Mouse (Mus musculus): ENCODE measurements around the gene Gpr19. TPM values are rescaled to one million over a fixed set of nuclear protein-coding genes. Genes with fewer than 3 reads are reported as not detected.
A peak's percentile ranks its signal among the peaks of the same experiment; 100 is the strongest.

The Gpr19 gene
- total RNA-seq, 2 experiments from 2014 or later: 25.2 to 28.3 TPM

DNA sequence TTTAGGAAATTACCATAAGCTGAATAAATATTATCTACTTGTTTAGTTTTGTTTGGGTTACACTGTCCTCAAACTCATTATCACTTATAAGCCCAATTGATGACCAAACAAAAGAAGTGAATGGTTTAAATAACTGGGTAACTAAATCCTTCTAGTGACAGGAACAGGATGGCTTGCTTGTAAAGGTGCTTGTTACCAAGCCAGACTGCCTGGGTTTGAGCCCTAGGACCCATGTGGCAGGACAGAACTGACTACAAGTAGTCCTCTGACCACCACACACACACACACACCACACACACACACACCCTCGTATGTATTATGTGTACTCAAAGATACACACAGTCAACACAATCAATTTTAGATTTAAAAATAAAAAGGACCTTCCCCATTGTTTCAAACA, 8.6 kb downstream of the Gpr19 start:
- DNase-seq (ENCODE audit: extremely low spot score in 1 of 2, low spot score in 1 of 2): no peak

DNA sequence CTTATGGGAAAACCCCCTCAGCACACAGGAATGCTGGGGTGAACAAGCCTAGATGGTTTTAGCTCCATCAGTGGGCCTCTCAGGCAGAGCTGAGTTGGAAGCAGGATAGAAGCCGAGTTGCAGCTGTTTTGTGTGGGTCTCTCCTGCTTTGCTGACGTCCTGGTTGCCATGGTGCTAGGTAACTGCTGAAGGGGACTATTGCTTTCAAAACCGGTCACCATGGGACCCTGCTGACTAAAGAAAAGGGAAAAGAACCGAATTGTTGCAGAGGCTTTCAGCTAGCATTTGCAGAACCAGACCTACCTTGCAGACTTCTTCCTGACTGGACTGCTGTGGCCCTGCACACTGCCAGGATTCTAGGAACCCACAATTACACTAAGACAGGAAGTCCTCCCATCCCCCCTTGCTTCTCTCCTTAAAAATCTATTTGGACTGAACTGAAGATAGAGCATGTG, 9.8 kb downstream of the Gpr19 start:
- DNase-seq (ENCODE audit: extremely low spot score in 1 of 2, low spot score in 1 of 2): peak; percentile 40 to 50

DNA sequence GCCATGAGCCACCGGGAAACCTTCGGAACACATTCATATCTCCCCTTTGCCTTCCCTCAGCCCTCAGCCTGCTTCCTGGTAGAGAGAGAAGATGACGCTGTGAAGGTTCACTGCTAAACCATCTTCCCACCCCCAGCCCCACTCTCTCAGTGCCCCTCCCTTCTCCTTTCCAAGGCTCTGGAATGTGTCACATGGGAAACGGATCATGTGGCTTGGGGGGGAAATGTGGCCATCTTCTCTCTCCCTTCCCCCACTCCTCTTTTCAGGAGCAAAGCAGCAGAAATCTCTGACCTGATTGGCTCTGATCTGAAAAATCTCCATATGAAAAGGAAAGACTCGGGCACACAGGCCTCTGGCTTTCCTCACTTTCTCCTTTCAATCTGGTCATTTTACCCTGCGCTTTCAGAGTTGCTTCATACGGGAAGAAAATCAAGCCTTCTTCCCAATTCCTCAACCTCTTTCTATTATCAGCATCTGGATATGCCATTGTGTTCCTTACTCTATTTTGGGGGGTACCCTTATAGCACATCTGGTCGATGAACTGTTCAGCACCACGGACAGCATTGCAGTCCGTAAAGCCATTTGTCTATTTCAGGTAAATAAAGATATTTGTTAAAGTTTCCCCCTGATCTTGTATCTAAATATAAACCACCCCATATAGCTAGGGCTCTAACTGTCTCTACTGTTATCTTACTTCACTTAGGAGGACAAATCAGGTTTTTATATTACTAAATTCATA, 10.5 kb downstream of the Gpr19 start:
- peak; percentile 66 for DNase-seq (ENCODE audit: extremely low spot score in 1 of 2, low spot score in 1 of 2)

- DNase-seq (ENCODE audit: extremely low spot score in 1 of 2, low spot score in 1 of 2): peak in 1 of 2 experiments; percentile 35
Observed at GRCm38 (mm10) chr6:134887008-134887407, 11.4 kb downstream of the Gpr19 start.

DNA sequence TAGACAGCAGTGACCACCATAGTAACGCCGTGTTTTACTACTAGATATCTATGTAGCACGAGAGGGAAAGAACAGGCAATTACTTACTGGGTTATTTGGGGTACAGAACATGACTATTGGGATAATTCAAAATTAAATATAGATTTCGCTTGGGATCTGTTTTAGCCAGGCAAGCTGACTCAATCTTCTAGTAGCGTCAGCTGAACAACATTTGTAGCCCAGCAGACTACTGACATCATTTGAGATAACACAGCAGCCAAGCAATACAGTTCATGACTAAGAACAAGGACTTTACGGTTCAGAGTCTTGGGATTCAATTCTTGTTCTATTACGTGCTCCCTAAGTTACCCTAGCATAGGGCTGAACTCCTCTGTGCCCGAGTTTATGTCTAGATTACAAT, 11.9 kb downstream of the Gpr19 start:
- DNase-seq (ENCODE audit: extremely low spot score in 1 of 2, low spot score in 1 of 2): no peak

DNA sequence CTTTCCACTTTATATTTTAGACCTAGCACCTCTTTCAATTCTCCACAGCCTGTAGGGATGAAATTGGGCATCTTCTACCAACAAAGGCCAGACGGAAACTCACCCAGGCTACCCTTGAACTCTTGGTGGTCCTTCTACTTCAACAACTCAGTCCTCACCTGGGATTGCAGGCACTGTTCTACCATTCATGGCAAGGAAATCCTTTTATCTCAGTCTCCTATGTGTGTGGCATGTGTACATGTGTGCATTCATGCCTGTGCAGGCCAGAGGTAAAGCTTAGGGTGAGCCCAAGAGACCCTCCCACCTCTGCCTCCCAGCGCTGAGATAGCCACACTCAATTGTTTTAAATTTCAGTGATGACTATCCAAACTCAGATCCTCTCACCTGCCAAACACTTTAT, 12.9 kb downstream of the Gpr19 start:
- no peak for DNase-seq (ENCODE audit: extremely low spot score in 1 of 2, low spot score in 1 of 2)

DNA sequence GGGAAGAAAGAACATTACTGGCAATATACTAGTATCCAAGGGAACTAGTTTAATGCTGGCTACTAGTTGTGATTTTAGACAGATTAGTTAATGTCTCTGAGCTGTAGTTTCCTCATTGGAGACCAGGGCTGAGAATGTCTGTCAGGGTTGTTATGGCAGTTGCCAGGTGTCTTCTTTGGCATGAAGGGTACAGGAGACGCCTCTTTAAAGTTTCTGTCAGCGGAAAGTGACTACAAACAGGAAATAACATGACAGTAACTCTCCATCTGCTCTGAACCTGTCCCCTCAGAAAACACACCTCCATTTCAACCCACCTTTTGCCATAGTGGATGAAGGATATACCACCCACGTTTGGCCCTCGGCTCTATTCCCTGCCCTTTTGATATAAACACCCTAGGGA, 14.7 kb downstream of the Gpr19 start:
- DNase-seq (ENCODE audit: extremely low spot score in 1 of 2, low spot score in 1 of 2): no peak

DNA sequence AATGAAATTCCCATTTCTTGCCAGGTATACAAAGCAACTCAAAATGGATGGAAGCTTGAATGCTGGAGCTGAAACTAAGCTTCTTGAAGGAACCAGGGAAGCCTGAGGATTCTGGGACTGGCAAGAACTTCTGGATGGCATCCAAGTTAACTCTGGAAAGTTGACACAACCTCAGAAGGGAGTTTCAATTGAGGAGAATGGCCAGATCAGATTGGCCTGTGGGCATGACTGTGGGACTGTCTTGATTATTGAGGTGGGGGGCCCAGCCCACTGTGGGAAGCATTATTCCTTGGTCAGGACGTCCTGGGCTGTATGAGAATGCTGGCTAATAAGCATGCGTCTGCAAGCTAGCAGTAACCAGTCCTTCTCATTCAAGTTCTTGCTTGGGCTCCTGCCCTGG, 18.3 kb downstream of the Gpr19 start:
- no peak for DNase-seq (ENCODE audit: extremely low spot score in 1 of 2, low spot score in 1 of 2)

DNA sequence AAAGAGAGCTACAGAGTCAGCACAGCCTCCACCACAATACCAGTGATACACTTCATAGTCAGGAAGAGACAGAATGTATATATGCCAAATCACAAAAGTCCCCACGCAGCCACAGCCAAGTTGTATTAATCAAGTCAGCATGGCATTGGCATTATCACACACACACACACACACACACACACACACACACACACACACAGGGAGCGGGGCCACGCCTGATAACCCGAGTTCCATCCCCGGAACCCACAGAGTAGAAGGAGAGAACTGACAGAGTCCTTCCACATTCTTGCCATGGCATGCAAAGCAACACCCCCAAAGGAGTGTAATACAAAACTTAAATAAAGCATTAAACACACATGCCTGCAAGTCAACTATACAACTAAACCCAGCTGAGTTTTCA, 18.8 kb downstream of the Gpr19 start:
- DNase-seq (ENCODE audit: extremely low spot score in 1 of 2, low spot score in 1 of 2): no peak

DNA sequence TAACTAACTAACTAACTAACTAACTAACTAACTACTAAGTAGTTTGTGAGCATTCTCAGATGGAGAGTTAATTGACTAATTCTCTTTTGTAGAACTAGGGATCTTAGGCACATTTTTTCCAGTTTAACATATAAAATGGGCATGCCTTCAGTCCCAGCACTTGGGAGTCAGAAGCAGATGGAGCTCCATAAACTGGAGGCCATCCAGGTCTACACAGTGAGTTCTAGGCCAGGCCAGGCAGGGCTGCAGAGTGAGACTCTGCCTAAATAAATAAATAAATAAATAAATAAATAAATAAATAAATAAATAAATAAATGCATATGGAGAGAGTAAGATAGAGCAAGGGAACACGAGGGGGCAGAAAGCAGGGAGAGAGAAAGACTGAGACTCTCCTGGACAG, 20.5 kb downstream of the Gpr19 start:
- DNase-seq (ENCODE audit: extremely low spot score in 1 of 2, low spot score in 1 of 2): no peak

GRCm38 (mm10) chr6:134877276-134877675, 21.1 kb downstream of the Gpr19 start:
- no peak for DNase-seq (ENCODE audit: extremely low spot score in 1 of 2, low spot score in 1 of 2)

GRCm38 (mm10) chr6:134876795-134877194, 21.6 kb downstream of the Gpr19 start:
- no peak for DNase-seq (ENCODE audit: extremely low spot score in 1 of 2, low spot score in 1 of 2)

DNA sequence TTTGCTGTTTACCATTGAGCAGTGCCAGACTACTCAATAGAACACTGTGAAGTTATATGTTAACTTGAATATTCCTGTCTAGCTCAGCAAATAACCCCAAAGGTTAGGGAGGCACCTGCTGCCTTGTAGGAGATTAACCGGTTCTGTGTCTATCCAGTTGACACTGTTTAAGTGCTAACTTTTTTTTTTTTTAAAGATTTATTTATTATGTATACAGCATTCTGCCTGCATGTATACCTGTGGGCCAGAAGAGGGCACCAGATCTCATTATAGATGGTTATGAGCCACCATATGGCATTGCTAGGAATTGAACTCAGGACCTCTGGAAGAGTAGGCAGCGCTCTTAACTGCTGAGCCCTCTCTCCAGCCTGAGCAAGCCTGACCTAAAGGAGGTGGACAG, 25.4 kb downstream of the Gpr19 start:
- no peak for DNase-seq (ENCODE audit: extremely low spot score in 1 of 2, low spot score in 1 of 2)

GRCm38 (mm10) chr6:134872236-134872635, 26.1 kb downstream of the Gpr19 start:
- no peak for DNase-seq (ENCODE audit: extremely low spot score in 1 of 2, low spot score in 1 of 2)

- no peak for DNase-seq (ENCODE audit: extremely low spot score in 1 of 2, low spot score in 1 of 2)
Observed at GRCm38 (mm10) chr6:134870887-134871286, 27.5 kb downstream of the Gpr19 start.

GRCm38 (mm10) chr6:134870209-134870742, 28.1 kb downstream of the Gpr19 start:
- no peak for DNase-seq (ENCODE audit: extremely low spot score in 1 of 2, low spot score in 1 of 2)

DNA sequence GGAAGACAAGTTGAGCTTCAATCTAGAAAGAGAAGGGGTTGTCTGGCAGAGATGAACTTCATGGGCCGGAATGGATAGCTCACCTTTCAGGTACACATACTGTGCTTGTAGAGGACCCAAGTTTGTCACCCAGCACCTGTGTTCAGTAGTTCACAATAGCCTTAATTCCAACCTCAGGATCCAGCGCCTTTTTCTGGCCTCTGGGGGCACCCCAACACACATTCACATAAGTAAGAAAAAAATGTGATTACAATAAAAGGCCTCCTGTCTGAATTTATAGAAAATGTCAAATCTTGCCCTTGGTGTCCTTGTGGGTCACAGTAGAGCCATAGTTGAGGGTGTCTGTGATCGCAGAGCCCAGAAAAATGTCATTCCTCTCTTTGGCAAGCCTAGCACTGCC, 31.1 kb downstream of the Gpr19 start:
- no peak for DNase-seq (ENCODE audit: extremely low spot score in 1 of 2, low spot score in 1 of 2)

DNA sequence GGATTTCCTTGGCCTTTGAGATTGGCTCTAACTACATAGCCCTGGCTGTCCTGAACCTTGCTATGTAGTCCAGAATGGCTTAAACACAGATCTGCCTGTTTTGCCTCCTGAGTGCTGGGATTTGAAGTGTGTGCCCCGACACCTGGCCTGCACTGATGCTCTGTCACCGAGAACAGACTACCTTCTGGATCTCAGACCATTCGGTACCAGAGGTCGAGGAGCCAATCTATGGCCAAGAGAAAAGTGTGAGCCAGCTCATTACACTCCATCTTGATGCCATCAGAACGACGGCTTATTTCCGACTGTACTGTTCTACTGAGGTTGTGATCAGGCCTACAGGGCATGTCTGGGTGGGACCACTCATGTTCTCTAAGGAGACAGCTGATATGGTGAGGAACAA, 32.3 kb downstream of the Gpr19 start:
- no peak for DNase-seq (ENCODE audit: extremely low spot score in 1 of 2, low spot score in 1 of 2)

DNA sequence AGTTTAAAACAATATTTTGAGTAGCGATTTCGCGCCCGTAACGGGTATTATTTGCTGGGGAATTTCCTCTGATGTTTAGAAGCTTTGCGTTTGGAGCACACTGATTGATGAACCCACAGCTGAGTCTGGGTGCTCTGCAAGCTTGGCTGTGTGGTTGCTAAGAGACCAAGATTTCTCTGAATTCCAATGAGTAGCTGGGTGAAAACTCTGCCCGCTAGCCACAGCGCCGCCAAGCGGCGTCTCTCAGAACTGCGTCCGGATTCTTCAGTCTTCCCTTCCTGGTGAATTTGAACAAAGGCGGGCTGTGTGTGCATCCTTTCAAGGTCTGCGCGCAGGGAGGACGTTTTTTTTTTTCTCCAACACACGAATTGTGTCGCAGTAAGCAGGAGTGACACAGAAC, 35.2 kb downstream of the Gpr19 start:
- peak; percentile 99 to 100 for DNase-seq (ENCODE audit: extremely low spot score in 1 of 2, low spot score in 1 of 2)

DNA sequence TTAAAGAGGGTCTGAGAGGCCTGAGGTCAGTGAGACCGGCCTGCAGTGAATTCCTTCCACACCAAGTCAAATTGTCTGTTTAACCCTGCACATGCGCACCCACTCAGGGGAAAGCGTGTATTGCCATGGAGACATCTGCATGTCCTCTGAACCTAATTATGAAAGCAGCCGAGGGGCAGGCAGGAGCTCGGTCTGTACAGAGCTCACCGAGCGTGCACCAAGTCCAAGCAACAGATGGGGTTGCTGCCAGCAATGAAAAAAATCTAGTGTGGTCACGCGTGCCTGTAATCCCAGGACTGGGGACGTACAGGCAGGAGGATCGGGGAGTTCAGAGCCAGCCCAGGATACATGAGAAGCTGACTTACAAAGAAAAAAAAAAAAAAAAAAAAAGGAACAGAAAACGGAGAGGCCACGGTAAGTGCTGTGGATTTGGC, 35.7 kb downstream of the Gpr19 start:
- DNase-seq (ENCODE audit: extremely low spot score in 1 of 2, low spot score in 1 of 2): peak in 1 of 2 experiments; percentile 24

GRCm38 (mm10) chr6:134861386-134861785, 37.0 kb downstream of the Gpr19 start:
- no peak for DNase-seq (ENCODE audit: extremely low spot score in 1 of 2, low spot score in 1 of 2)

- DNase-seq (ENCODE audit: extremely low spot score in 1 of 2, low spot score in 1 of 2): no peak
Observed at GRCm38 (mm10) chr6:134860275-134860674, 38.1 kb downstream of the Gpr19 start.

Data from layer of hippocampus, postnatal 25 days (tissue).